Mouse (Mus musculus): ENCODE data around the gene Fer. TPM values are rescaled to one million over a fixed set of nuclear protein-coding genes. Genes with fewer than 3 reads are reported as not detected.

Fer gene
- polyA plus RNA-seq, 1 experiment from 2014 or later: 18.6 TPM

DNA sequence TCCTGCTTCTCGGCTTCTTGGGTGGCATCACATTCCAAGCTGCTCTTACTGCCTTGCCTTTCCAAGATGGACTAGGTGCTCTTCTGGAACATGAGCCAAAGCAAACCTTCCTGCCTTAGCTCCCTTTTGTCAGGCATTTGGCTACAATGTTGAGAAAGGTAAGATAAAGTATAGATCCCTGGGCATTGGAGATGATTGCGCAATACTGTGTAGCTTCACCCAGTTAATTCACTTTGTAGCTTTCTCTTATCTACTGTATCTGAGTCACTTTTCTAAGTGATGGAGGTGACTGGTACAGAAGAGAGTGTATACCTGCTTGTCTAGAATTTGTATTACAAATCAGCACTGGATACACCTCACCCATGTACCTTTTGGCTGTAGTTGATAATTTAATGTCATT is 24.1 kb downstream of the Fer start:
- DNase-seq (ENCODE audit: low spot score): no peak
- no peaks in the 10 kb centered on the region for H3K27me3 ChIP-seq (replicated peaks; ENCODE audit: insufficient read depth, low read length)
- no peak overlapping the region for H3K4me3 ChIP-seq (ENCODE audit: low read depth, low read length)
- no peaks in the 10 kb centered on the region for H3K9me3 ChIP-seq (ENCODE audit: low read length)
- H3K9ac ChIP-seq (replicated peaks; ENCODE audit: low read depth): no peak overlapping the region
- H3K36me3 ChIP-seq (ENCODE audit: insufficient read depth, low read length): no peaks in the 10 kb centered on the region
- 93% methylated on average over 2 of the region's 2 CpGs for WGBS
- H3K4me2 ChIP-seq (replicated peaks; ENCODE audit: low read depth, low read length): no peak overlapping the region
- no peaks in the 10 kb centered on the region for H3K4me1 ChIP-seq (ENCODE audit: insufficient read depth, low read depth, low read length)
- TF ChIP-seq EP300 (IDR thresholded peaks at IDR 0.05) (no peak), CTCF (IDR thresholded peaks at IDR 0.05) (no peak)
- H3K27ac ChIP-seq (ENCODE audit: low read length): no peak overlapping the region
- no peak for ATAC-seq

DNA sequence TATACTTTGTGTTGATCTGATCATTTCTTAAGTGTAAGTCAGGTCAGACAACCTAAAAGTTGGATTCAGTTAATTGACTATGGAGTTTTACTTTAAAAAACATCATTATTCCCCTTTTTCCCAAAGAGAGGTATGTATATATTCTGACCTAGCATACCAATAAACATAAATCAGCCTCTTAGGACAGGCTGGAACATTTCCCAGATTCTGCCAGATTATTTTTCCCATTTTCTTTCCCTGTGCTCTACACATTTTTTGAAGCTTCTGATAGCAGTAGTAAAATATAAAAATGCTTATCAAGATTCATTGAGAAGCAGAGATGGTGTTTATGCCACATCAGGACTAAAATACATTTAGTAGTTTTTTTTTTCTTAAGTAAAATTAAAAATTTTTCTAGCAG is 27.7 kb downstream of the Fer start:
- H3K4me1 ChIP-seq (ENCODE audit: insufficient read depth, low read depth, low read length): no peaks in the 10 kb centered on the region
- H3K4me2 ChIP-seq (replicated peaks; ENCODE audit: low read depth, low read length): no peak overlapping the region
- TF ChIP-seq EP300 (IDR thresholded peaks at IDR 0.05): no peak
- no peaks in the 10 kb centered on the region for H3K9me3 ChIP-seq (ENCODE audit: low read length)
- no peak overlapping the region for H3K9ac ChIP-seq (replicated peaks; ENCODE audit: low read depth)
- H3K27me3 ChIP-seq (replicated peaks; ENCODE audit: insufficient read depth, low read length): no peaks in the 10 kb centered on the region
- H3K4me3 ChIP-seq (ENCODE audit: low read depth, low read length): no peak overlapping the region
- ATAC-seq (no peak), DNase-seq (ENCODE audit: low spot score) (no peak)
- no peaks in the 10 kb centered on the region for H3K36me3 ChIP-seq (ENCODE audit: insufficient read depth, low read length)
- H3K27ac ChIP-seq (ENCODE audit: low read length): no peak overlapping the region

DNA sequence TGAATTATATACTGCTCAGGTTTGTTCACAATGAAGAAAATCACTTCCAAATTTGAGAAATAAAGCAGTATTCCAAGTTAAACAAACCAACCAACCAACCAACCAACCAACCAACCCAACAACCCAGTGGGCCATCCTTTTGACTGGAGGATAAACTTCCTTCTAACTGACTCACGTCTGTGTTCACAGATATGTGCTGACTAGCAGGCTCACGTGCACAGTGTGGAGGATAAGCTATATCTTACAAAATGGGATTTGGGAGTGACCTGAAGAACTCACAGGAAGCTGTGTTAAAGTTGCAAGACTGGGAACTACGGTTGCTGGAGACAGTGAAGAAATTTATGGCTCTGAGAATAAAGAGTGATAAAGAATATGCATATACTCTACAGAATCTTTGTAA is 33.0 kb downstream of the Fer start:
- Histone ChIP-seq H3K9ac (replicated peaks; ENCODE audit: low read depth) (no peak overlapping the region), H3K9me3 (ENCODE audit: low read length) (no peaks in the 10 kb centered on the region), H3K27ac (ENCODE audit: low read length) (no peak overlapping the region), H3K4me3 (ENCODE audit: low read depth, low read length) (no peak overlapping the region), H3K4me1 (ENCODE audit: insufficient read depth, low read depth, low read length) (no peaks in the 10 kb centered on the region), H3K27me3 (replicated peaks; ENCODE audit: insufficient read depth, low read length) (no peaks in the 10 kb centered on the region), H3K36me3 (ENCODE audit: insufficient read depth, low read length) (0 out of 2 replicates have a peak, but pooled peaks cover 5% of the 10 kb centered on the region), H3K4me2 (replicated peaks; ENCODE audit: low read depth, low read length) (no peak overlapping the region)
- WGBS: 76% methylated on average over 3 of the region's 3 CpGs
- no peak for DNase-seq (ENCODE audit: low spot score)
- TF ChIP-seq CTCF (IDR thresholded peaks at IDR 0.05) (no peak), EP300 (IDR thresholded peaks at IDR 0.05) (no peak)
- ATAC-seq: no peak

DNA sequence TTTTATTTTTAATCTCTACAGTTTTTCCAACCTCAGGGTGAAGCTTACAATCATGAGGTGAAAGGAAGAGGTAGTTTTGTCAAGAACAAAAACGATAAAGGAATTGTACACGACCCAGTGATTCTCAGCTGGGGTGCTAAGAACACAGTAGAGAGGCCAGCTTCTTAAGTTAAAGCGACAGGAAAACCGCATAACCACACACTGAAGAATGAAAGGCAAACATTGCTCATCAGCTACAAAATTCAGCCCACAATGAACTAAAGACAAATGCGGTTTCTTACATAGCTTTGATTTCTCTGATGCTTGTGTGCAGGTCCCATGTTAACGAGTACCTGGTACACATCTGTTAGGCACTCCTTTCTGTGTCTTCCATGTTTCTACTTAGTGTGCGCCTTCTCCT is 34.2 kb downstream of the Fer start:
- no peak overlapping the region for H3K4me3 ChIP-seq (ENCODE audit: low read depth, low read length)
- DNase-seq (ENCODE audit: low spot score): no peak

DNA sequence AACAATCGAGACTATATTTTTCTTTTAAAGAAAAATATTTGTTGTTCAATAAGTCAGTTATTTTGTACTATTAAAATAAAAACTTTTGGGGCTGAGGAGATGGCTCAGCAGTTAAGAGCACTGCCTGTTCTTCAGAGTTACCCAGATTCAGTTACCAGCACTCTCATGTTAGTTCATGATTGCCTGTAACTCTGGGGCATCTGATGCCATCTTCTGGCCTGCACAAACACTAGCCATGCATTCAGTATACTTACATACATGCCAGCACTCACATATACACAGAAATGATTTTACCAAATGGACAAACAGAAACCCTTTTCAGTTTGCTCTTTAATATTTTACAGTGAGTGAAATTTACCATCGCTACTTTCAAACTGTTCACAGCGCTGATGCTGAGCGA is 46.4 kb downstream of the Fer start:
- Histone ChIP-seq H3K27ac (ENCODE audit: low read length) (no peak overlapping the region), H3K36me3 (ENCODE audit: insufficient read depth, low read length) (no peaks in the 10 kb centered on the region), H3K4me2 (replicated peaks; ENCODE audit: low read depth, low read length) (no peak overlapping the region), H3K9me3 (ENCODE audit: low read length) (no peaks in the 10 kb centered on the region), H3K27me3 (replicated peaks; ENCODE audit: insufficient read depth, low read length) (no peaks in the 10 kb centered on the region), H3K9ac (replicated peaks; ENCODE audit: low read depth) (no peak overlapping the region), H3K4me1 (ENCODE audit: insufficient read depth, low read depth, low read length) (no peaks in the 10 kb centered on the region), H3K4me3 (ENCODE audit: low read depth, low read length) (no peak overlapping the region)
- WGBS: 95% methylated on average over 4 of the region's 4 CpGs
- no peak for DNase-seq (ENCODE audit: low spot score)
- no peak for ATAC-seq
- TF ChIP-seq EP300 (IDR thresholded peaks at IDR 0.05) (no peak), CTCF (IDR thresholded peaks at IDR 0.05) (0 out of 2 replicates have a peak, but pooled peaks have one; percentile 2)

More for the DNA sequence above, 34.2 kb downstream of the Fer start:
- 88% methylated on average over 7 of the region's 7 CpGs for WGBS
- TF ChIP-seq CTCF (IDR thresholded peaks at IDR 0.05): no peak
- TF ChIP-seq EP300 (IDR thresholded peaks at IDR 0.05): no peak
- no peak overlapping the region for H3K9ac ChIP-seq (replicated peaks; ENCODE audit: low read depth)
- H3K27me3 ChIP-seq (replicated peaks; ENCODE audit: insufficient read depth, low read length): no peaks in the 10 kb centered on the region
- no peak overlapping the region for H3K27ac ChIP-seq (ENCODE audit: low read length)
- no peaks in the 10 kb centered on the region for H3K4me1 ChIP-seq (ENCODE audit: insufficient read depth, low read depth, low read length)
- H3K4me2 ChIP-seq (replicated peaks; ENCODE audit: low read depth, low read length): no peak overlapping the region
- H3K9me3 ChIP-seq (ENCODE audit: low read length): no peaks in the 10 kb centered on the region
- ATAC-seq: no peak
- 0 out of 2 replicates have a peak, but pooled peaks cover 5% of the 10 kb centered on the region for H3K36me3 ChIP-seq (ENCODE audit: insufficient read depth, low read length)

DNA sequence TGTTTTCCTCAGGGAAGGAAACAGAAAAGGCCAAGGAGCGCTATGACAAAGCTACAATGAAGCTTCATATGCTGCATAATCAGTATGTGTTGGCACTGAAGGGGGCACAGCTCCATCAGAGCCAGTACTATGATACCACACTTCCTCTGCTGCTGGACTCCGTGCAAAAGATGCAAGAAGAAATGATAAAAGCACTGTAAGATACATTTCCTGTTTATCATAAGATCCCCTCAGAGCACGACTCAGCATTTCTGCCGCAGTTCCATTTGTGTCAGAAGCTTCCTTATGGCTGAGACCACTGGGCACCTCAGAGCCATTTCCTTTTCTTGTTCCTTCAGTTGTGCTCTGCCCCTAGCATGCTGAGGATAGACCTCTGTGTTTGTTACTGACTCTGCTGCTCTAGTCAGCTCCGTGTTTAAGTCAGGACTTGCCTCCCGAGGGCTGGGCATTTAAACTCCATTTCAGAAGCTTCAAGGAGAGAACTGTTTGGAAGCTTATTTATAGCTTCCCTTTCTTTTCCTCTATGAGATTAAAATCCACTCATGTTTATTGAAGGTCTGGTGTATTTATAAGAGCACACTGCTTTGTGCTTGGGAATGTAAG is 58.8 kb downstream of the Fer start:
- Histone ChIP-seq H3K4me2 (replicated peaks; ENCODE audit: low read depth, low read length) (no peak overlapping the region), H3K4me3 (ENCODE audit: low read depth, low read length) (no peak overlapping the region), H3K9ac (replicated peaks; ENCODE audit: low read depth) (no peak overlapping the region), H3K36me3 (ENCODE audit: insufficient read depth, low read length) (0 out of 2 replicates have a peak, but pooled peaks cover 3% of the 10 kb centered on the region), H3K27me3 (replicated peaks; ENCODE audit: insufficient read depth, low read length) (no peaks in the 10 kb centered on the region), H3K4me1 (ENCODE audit: insufficient read depth, low read depth, low read length) (peaks cover 3% of the 10 kb centered on the region; the same call in 1 of the 2 replicates), H3K27ac (ENCODE audit: low read length) (no peak overlapping the region), H3K9me3 (ENCODE audit: low read length) (no peaks in the 10 kb centered on the region)
- DNase-seq (ENCODE audit: low spot score) (peak; percentile 27), ATAC-seq (peak; percentile 38)
- 37% methylated on average over 6 of the region's 6 CpGs for WGBS
- TF ChIP-seq EP300 (IDR thresholded peaks at IDR 0.05) (no peak; the same call in 1 of the 2 replicates), CTCF (IDR thresholded peaks at IDR 0.05) (no peak)

Measured in lung, postnatal 0 days (tissue).